ENCODE assay signal across 11 mouse cellular contexts in the genomic region with DNA sequence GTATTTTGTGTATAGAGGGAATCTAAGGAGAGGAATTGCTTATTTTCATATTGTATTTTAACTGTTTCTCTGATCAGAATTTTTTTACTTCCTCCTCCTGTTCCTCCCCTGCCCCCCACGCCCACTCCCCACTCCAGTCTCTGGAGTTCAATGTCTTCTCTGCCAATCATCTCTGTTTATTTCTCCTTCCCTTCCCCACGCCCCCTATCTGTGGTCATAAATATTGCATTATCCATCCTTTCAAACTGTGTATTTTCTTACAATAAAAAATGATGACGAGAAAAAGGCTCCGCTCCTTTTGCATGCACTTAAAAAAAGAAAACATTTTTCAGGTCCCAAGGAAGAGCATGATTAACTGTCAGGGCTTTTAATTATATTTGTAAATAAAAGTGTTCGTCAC. TPM values are rescaled to one million over a fixed set of nuclear protein-coding genes. Genes with fewer than 3 reads are reported as not detected.
DNase-seq lines count a peak whose midpoint lies in the region; ATAC-seq and TF ChIP-seq lines count a peak whose summit lies in the region.
"Had no signal": no experiment of that assay in that cellular context is flagged by ENCODE, and none has a peak within 500 bp of the region (broad histone marks: within the 10 kb centered on the region; RNA-seq: fewer than 3 reads in every experiment).

No protein-coding gene starts in this region.

- peak; percentile 53 for TF ChIP-seq CTCF in gastrocnemius, adult 2 months (IDR thresholded peaks at IDR 0.05)
- TF ChIP-seq CTCF in lung, embryonic 14.5 days (IDR thresholded peaks at IDR 0.05; ENCODE audit: low read depth), result peak; percentile 57
- peak in 2 of 3 experiments; percentile 33 to 54; a peak in 3 of 6 replicates for TF ChIP-seq CTCF in MEL (IDR thresholded peaks at IDR 0.05 in 2 of 3, conservative IDR thresholded peaks at IDR 0.05 in 1 of 3; ENCODE audit: control insufficient read depth in 1 of 3, insufficient read depth in 1 of 3, low read depth in 2 of 3, low read length in 3 of 3, poor library complexity in 1 of 3, severe bottlenecking in 1 of 3)
- peak; percentile 4; the same call in 1 of the 2 replicates for TF ChIP-seq CTCF in small intestine, adult 2 months (IDR thresholded peaks at IDR 0.05; ENCODE audit: extremely low read depth, insufficient read length, insufficient replicate concordance, low read depth, low read length)

- TF ChIP-seq RAD21 in MEL (IDR thresholded peaks at IDR 0.05; ENCODE audit: low read depth, low read length), result no peak

- H3K27me3 ChIP-seq in lung, embryonic 14.5 days (ENCODE audit: insufficient read depth, low read length), result no peaks in the 10 kb centered on the region
- H3K27me3 ChIP-seq in MEL (ENCODE audit: control insufficient read depth in 1 of 2, insufficient read depth in 2 of 2, low read length in 2 of 2), result no peaks in the 10 kb centered on the region
- no peaks in the 10 kb centered on the region for H3K27me3 ChIP-seq in small intestine, adult 2 months (ENCODE audit: control insufficient read depth, insufficient read depth, low read length)
- H3K27me3 ChIP-seq: hindbrain, embryonic 12.5 days; liver, embryonic 13.5 days had no signal

- no peak overlapping the region for H3K27ac ChIP-seq in gastrocnemius, adult 2 months
- no peak overlapping the region for H3K27ac ChIP-seq in lung, embryonic 14.5 days (ENCODE audit: low read depth)
- H3K27ac ChIP-seq in MEL (ENCODE audit: control insufficient read depth, low read depth, low read length), result no peak overlapping the region
- no peak overlapping the region for H3K27ac ChIP-seq in small intestine, adult 2 months (ENCODE audit: insufficient read depth, low read depth, low read length)
- H3K27ac ChIP-seq: hindbrain, embryonic 12.5 days; liver, embryonic 13.5 days had no signal

- no peak overlapping the region for H3K4me3 ChIP-seq in gastrocnemius, adult 2 months
- no peak overlapping the region for H3K4me3 ChIP-seq in lung, embryonic 14.5 days (ENCODE audit: low read depth, low read length)
- no peak overlapping the region for H3K4me3 ChIP-seq in MEL (ENCODE audit: control insufficient read depth in 1 of 2, insufficient read depth in 1 of 2, low read depth in 2 of 2, low read length in 2 of 2)
- H3K4me3 ChIP-seq in small intestine, adult 2 months (ENCODE audit: low read depth, low read length), result no peak overlapping the region
- H3K4me3 ChIP-seq: hindbrain, embryonic 12.5 days; liver, embryonic 13.5 days had no signal

- no peak overlapping the region for H3K9ac ChIP-seq in lung, embryonic 14.5 days
- H3K9ac ChIP-seq in MEL (ENCODE audit: control insufficient read depth, low read depth, low read length, poor library complexity, severe bottlenecking), result no peak overlapping the region
- H3K9ac ChIP-seq: hindbrain, embryonic 12.5 days; liver, embryonic 13.5 days had no signal

- no peak overlapping the region for H3K4me2 ChIP-seq in lung, embryonic 14.5 days
- H3K4me2 ChIP-seq: hindbrain, embryonic 12.5 days; liver, embryonic 13.5 days had no signal

- no peaks in the 10 kb centered on the region for H3K79me2 ChIP-seq in MEL (ENCODE audit: control insufficient read depth, insufficient read depth, low read length, poor library complexity)

- 48% methylated on average over 5 of the region's 5 CpGs for WGBS in lung, embryonic 14.5 days
- 61% methylated on average over 5 of the region's 5 CpGs for WGBS in small intestine, adult 2 months

- TF ChIP-seq POLR2A in MEL (IDR thresholded peaks at IDR 0.05; ENCODE audit: control insufficient read depth in 1 of 2, insufficient read depth in 1 of 2, low read depth in 1 of 2, low read length in 2 of 2, poor library complexity in 1 of 2), result no peak
- TF ChIP-seq POLR2A in small intestine, adult 2 months (IDR thresholded peaks at IDR 0.05; ENCODE audit: low read depth, low read length), result no peak

- TF ChIP-seq EP300 in MEL (IDR thresholded peaks at IDR 0.05; ENCODE audit: low read depth in 1 of 2, low read length in 2 of 2), result no peak

- DNase-seq in gastrocnemius, adult 2 months, result no peak
- no peak for DNase-seq in gastrocnemius, postnatal 14 days
- peak; percentile 21 for DNase-seq in lung, embryonic 14.5 days
- DNase-seq in lung, adult 18-20 months, result no peak
- DNase-seq in MEL (ENCODE audit: low read depth, low spot score), result peak; percentile 52
- no peak for DNase-seq in left cerebral cortex, adult 9 months (ENCODE audit: low spot score in 2 of 2)
- DNase-seq: cerebellum, postnatal 25 days; kidney, postnatal 36 days; liver, embryonic 13.5 days had no signal

- ATAC-seq in lung, embryonic 14.5 days (ENCODE audit: insufficient read depth), result no peak

- H3K9me3 ChIP-seq in lung, embryonic 14.5 days (ENCODE audit: low read depth, low read length), result no peaks in the 10 kb centered on the region
- no peaks in the 10 kb centered on the region for H3K9me3 ChIP-seq in MEL (replicated peaks; ENCODE audit: insufficient read depth, low read length)
- H3K9me3 ChIP-seq: liver, embryonic 13.5 days had no signal

- intact Hi-C loops in gastrocnemius, adult 2 months (cut with DNase I), result no loop called here
- intact Hi-C loops in gastrocnemius, postnatal 14 days (cut with DNase I; ENCODE audit: low total_unique reads), result no loop called here

- H3K4me1 ChIP-seq in lung, embryonic 14.5 days (ENCODE audit: insufficient read depth), result no peaks in the 10 kb centered on the region
- H3K4me1 ChIP-seq in MEL (ENCODE audit: control insufficient read depth in 1 of 2, insufficient read depth in 2 of 2, low read length in 2 of 2), result peaks cover 2 to 7% of the 10 kb centered on the region in 2 experiments; a peak in 2 of 4 replicates
- peaks cover 10% of the 10 kb centered on the region; the same call in 1 of the 2 replicates for H3K4me1 ChIP-seq in small intestine, adult 2 months (ENCODE audit: control insufficient read depth, insufficient read depth, insufficient read length, low read length)
- H3K4me1 ChIP-seq: hindbrain, embryonic 12.5 days had no signal

- H3K36me3 ChIP-seq in lung, embryonic 14.5 days (ENCODE audit: insufficient read depth), result 0 out of 2 replicates have a peak, but pooled peaks cover 7% of the 10 kb centered on the region
- peaks cover 0 to 2% of the 10 kb centered on the region in 2 experiments; a peak in 2 of 4 replicates for H3K36me3 ChIP-seq in MEL (ENCODE audit: control insufficient read depth in 1 of 2, insufficient read depth in 2 of 2, low read length in 2 of 2)
- H3K36me3 ChIP-seq in small intestine, adult 2 months (ENCODE audit: control insufficient read depth, insufficient read depth, low read length), result peaks cover 20% of the 10 kb centered on the region

TF ChIP-seq in MEL, 35 proteins besides CTCF, POLR2A, EP300 and RAD21:
- no peak for TF ChIP-seq CHD2 (IDR thresholded peaks at IDR 0.05; ENCODE audit: low read length)
- TF ChIP-seq RCOR1 (IDR thresholded peaks at IDR 0.05; ENCODE audit: low read depth, low read length), result no peak
- no peak for TF ChIP-seq GABPA (IDR thresholded peaks at IDR 0.05; ENCODE audit: low read depth, low read length)
- TF ChIP-seq SIN3A (IDR thresholded peaks at IDR 0.05; ENCODE audit: low read length), result no peak
- TF ChIP-seq TBP (IDR thresholded peaks at IDR 0.05; ENCODE audit: low read depth, low read length), result no peak
- no peak for TF ChIP-seq MEF2A (IDR thresholded peaks at IDR 0.05; ENCODE audit: extremely low read depth, insufficient replicate concordance, low read depth, low read length, poor library complexity, severe bottlenecking)
- TF ChIP-seq ZKSCAN1 (IDR thresholded peaks at IDR 0.05; ENCODE audit: low read depth, low read length), result no peak

RNA-seq across cellular contexts. Expression of gene Pebp1, which starts 12.6 kb away (rescaled TPM):
- 100 to 1,000 TPM; 333 to 344 TPM for total RNA-seq in gastrocnemius, adult 2 months (2021)
- 100 to 1,000 TPM; 293 to 295 TPM for total RNA-seq in gastrocnemius, postnatal 14 days (2021)
- 705 and 755 TPM in 2 replicates for polyA plus RNA-seq in lung, embryonic 14.5 days (2014; fragmentation: Nextera tagmentation; extraction: Ambion mirVana)
- total RNA-seq in MEL (2012; rRNA removed), result 558 and 572 TPM in 2 replicates
- polyA plus RNA-seq in MEL (2012; ENCODE audit: insufficient read depth in 1 of 2, insufficient read length in 2 of 2, low read depth in 1 of 2, low replicate concordance in 2 of 2, missing spikeins in 1 of 2), result 100 to 1,000 TPM in 1 of 2 experiments, not detected in 1; 568 TPM
- 280 and 305 TPM in 2 replicates for polyA plus RNA-seq in small intestine, adult 2 months (2012; rRNA removed)

RNA-seq across cellular contexts. Expression of gene Vsig10, which starts 44.1 kb away (rescaled TPM):
- total RNA-seq in gastrocnemius, adult 2 months (2021), result 1 to 10 TPM; 5.2 to 5.3 TPM
- total RNA-seq in gastrocnemius, postnatal 14 days (2021), result 1 to 10 TPM; 6.0 to 8.8 TPM
- polyA plus RNA-seq in lung, embryonic 14.5 days (2014; fragmentation: Nextera tagmentation; extraction: Ambion mirVana), result 6.8 and 7.0 TPM in 2 replicates
- 4.3 and 5.3 TPM in 2 replicates for total RNA-seq in MEL (2012; rRNA removed)
- polyA plus RNA-seq in MEL (2012; ENCODE audit: insufficient read depth in 1 of 2, insufficient read length in 2 of 2, low read depth in 1 of 2, low replicate concordance in 2 of 2, missing spikeins in 1 of 2), result 1 to 10 TPM in 1 of 2 experiments, not detected in 1; 8.9 TPM
- polyA plus RNA-seq in small intestine, adult 2 months (2012; rRNA removed), result 22.9 and 67.6 TPM in 2 replicates

Comparison
In these comparisons a context has a peak if more than half of its experiments do, and no peak if none do; other contexts are left out.
1. DNase-seq: peak in lung, embryonic 14.5 days (single experiment) and MEL (single experiment); none in gastrocnemius, adult 2 months (single experiment), gastrocnemius, postnatal 14 days (single experiment), lung, adult 18-20 months (0 of 2) and left cerebral cortex, adult 9 months (0 of 2).
2. CTCF ChIP-seq: peak in every context shown above with its lines; median percentile 57 in lung, embryonic 14.5 days; 53 in gastrocnemius, adult 2 months; 44 in MEL; 4 in small intestine, adult 2 months.